Mouse (Mus musculus) heart, embryonic 11.5 days (tissue): Measurements from ENCODE around the gene Mxd1. TPM values are rescaled to one million over a fixed set of nuclear protein-coding genes. Genes with fewer than 3 reads are reported as not detected.

Source experiments
- ATAC-seq: fragments of 200-750 bp; cut with Nextera tagmentation; replicated peaks from 2 replicates; pipeline ENCODE4 v1.8.0; 2017; ENCODE audit warnings: moderate library complexity; ENCODE audit not compliant: insufficient number of reproducible peaks, low FRiP score, low TSS enrichment
- H3K27ac ChIP-seq: fragments of 300-500 bp; sonication (generic); 2 replicates; pipeline ENCODE4 v1.5.1; 2014; ENCODE audit warnings: mild to moderate bottlenecking, low read depth, low read length
- H3K27me3 ChIP-seq: fragments of 300-500 bp; sonication (generic); 2 replicates; pipeline ENCODE4 v1.6.1; 2014; ENCODE audit warnings: mild to moderate bottlenecking, low read length, mixed read lengths; ENCODE audit not compliant: control insufficient read depth, insufficient read depth
- H3K36me3 ChIP-seq: fragments of 300-500 bp; sonication (generic); 2 replicates; pipeline ENCODE4 v1.6.1; 2014; ENCODE audit warnings: mild to moderate bottlenecking, low read length, moderate library complexity, mixed read lengths; ENCODE audit not compliant: control insufficient read depth, insufficient read depth
- H3K4me1 ChIP-seq: fragments of 300-500 bp; sonication (generic); 2 replicates; pipeline ENCODE4 v1.6.1; 2014; ENCODE audit warnings: low read length; ENCODE audit not compliant: control insufficient read depth, insufficient read depth
- H3K4me2 ChIP-seq: fragments of 300-500 bp; sonication (generic); 2 replicates; pipeline ENCODE4 v1.6.1; 2014; ENCODE audit warnings: mild to moderate bottlenecking, moderate library complexity
- H3K4me3 ChIP-seq: fragments of 300-500 bp; sonication (generic); 2 replicates; pipeline ENCODE4 v1.5.1; 2014; ENCODE audit warnings: low read depth, low read length
- H3K9ac ChIP-seq: fragments of 300-500 bp; sonication (generic); 2 replicates; pipeline ENCODE4 v1.6.1; 2014; ENCODE audit warnings: mild to moderate bottlenecking, low read depth, low read length, moderate library complexity
- H3K9me3 ChIP-seq: fragments of 300-500 bp; sonication (generic); replicated peaks from 2 replicates; pipeline ENCODE4 v1.6.1; 2016; ENCODE audit warnings: low read length; ENCODE audit not compliant: control insufficient read depth
- WGBS: fragments of 180-500 bp; shearing (Covaris S2); extraction: QIAGEN DNeasy Blood & Tissue Kit; methylation state at CpG from one replicate; pipeline ENCODE4 v1.1.7; 2014; ENCODE audit not compliant: insufficient replicate concordance; 5-methylcytosine and 5-hydroxymethylcytosine counted together
- polyA plus RNA-seq: library from polyadenylated mRNA; unstranded; fragments of >200 nt; fragmentation: Nextera tagmentation; extraction: Ambion mirVana; gene quantifications from 2 replicates; pipeline ENCODE4 v1.2.1, GENCODE M21; 2014

Gene Mxd1
- polyA plus RNA-seq, 1 experiment from 2014 or later = 9.5 TPM

DNA sequence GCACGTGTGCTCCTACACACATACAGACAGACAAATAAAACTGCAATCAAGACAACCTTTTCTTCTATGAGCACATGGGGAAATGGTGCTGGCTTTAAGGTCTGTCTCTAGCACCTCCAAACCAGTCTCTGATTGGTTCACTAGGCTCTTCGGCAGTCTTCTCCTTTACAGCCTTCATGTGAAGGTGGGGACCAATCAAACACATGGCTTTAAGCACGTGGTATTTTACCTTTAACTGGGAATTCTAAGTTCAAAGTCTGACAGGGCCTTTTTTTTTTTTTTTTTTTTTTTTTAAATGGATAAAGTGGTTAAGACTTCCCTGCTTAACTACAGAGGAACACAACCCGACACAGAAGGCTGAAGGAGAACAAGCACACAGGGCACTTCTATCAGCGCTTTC is 3.9 kb downstream of the Mxd1 start:
- Histone ChIP-seq H3K27ac (no peak overlapping the region), H3K27me3 (no peaks in the 10 kb centered on the region), H3K4me2 (no peak overlapping the region), H3K4me3 (no peak overlapping the region), H3K4me1 (peaks cover 8% of the 10 kb centered on the region), H3K9ac (no peak overlapping the region), H3K9me3 (no peaks in the 10 kb centered on the region), H3K36me3 (0 out of 2 replicates have a peak, but pooled peaks cover 5% of the 10 kb centered on the region)
- 83% methylated on average over 5 of the region's 5 CpGs for WGBS
- ATAC-seq = no peak

GRCm38 (mm10) chr6:86660161-86660877 is 8.6 kb downstream of the Mxd1 start:
- Histone ChIP-seq H3K4me1 (peaks cover 5% of the 10 kb centered on the region; the same call in 1 of the 2 replicates), H3K4me3 (no peak overlapping the region), H3K36me3 (0 out of 2 replicates have a peak, but pooled peaks cover 7% of the 10 kb centered on the region), H3K9ac (no peak overlapping the region), H3K27ac (no peak overlapping the region), H3K4me2 (no peak overlapping the region), H3K27me3 (no peaks in the 10 kb centered on the region), H3K9me3 (no peaks in the 10 kb centered on the region)
- ATAC-seq = no peak
- WGBS = 65% methylated on average over 9 of the region's 9 CpGs

- Histone ChIP-seq H3K4me2 (no peak overlapping the region), H3K27me3 (no peaks in the 10 kb centered on the region), H3K9ac (no peak overlapping the region), H3K36me3 (0 out of 2 replicates have a peak, but pooled peaks cover 7% of the 10 kb centered on the region), H3K9me3 (no peaks in the 10 kb centered on the region), H3K4me3 (no peak overlapping the region), H3K4me1 (peaks cover 5% of the 10 kb centered on the region; the same call in 1 of the 2 replicates), H3K27ac (no peak overlapping the region)
- no peak for ATAC-seq
- WGBS = 81% methylated on average over 3 of the region's 3 CpGs
These were observed 10.5 kb downstream of the Mxd1 start for GRCm38 (mm10) chr6:86658501-86658900.

DNA sequence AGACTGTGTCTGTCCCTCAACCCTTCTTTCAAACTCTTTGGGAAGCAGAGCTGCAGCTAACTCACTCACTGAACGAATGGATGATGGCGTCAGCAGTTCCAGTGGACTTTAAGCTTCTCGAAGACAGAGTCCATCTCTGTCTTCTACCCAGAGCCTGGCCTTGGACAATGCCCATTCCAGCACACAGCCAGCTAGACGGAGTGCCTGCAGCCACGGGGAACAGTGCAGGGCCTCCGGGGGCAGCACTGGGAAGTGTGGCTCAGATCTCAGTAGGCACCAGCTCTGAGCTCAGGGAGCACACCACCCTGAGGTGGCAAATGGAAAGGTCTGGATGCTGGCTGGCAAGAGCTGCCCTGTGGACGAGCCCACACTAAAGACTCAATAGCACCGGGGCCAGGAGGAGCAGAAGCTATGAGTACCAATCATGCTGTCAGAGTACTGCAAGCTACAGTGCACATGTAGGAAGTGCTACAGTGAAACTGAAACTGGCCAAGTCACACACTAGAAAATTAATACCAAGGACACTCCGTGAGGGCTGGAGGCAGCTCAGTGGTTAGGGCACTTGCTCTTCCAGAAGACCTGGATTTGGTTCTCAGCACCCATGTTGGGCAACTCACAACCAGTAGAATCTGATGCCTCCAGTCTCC is 14.6 kb downstream of the Mxd1 start:
- Histone ChIP-seq H3K9me3 (no peaks in the 10 kb centered on the region), H3K27me3 (no peaks in the 10 kb centered on the region), H3K4me3 (no peak overlapping the region), H3K36me3 (peaks cover 18% of the 10 kb centered on the region), H3K4me1 (peaks cover 5% of the 10 kb centered on the region; the same call in 1 of the 2 replicates), H3K27ac (no peak overlapping the region), H3K9ac (no peak overlapping the region), H3K4me2 (no peak overlapping the region)
- WGBS = 77% methylated on average over 9 of the region's 9 CpGs
- 0 out of 2 replicates have a peak, but pooled peaks have one; percentile 31 for ATAC-seq

DNA sequence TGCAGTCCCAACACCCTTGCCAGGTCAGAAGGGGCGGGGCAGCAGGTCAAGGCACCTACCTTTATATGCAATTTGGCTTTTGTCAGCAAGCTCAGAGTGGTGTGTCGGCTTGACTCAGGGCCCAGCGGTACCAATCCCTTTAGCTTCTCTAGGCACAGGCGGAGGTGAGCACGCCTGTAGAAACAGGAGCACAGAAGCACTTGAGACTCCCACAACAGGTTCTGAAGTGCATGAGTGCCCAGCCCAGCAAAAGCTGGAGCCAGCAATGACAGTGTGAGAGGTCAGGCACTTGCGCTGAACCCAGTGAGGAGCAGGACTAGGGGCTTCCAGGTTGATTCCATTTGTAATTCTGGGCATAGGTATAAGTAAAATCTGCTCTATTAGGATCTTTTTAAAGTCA is 15.9 kb downstream of the Mxd1 start:
- Histone ChIP-seq H3K9me3 (no peaks in the 10 kb centered on the region), H3K27ac (no peak overlapping the region), H3K4me3 (no peak overlapping the region), H3K9ac (no peak overlapping the region), H3K4me1 (peaks cover 5% of the 10 kb centered on the region; the same call in 1 of the 2 replicates), H3K4me2 (no peak overlapping the region), H3K27me3 (no peaks in the 10 kb centered on the region), H3K36me3 (peaks cover 18% of the 10 kb centered on the region)
- 87% methylated on average over 6 of the region's 6 CpGs for WGBS
- no peak for ATAC-seq

GRCm38 (mm10) chr6:86646143-86646542 is 22.8 kb downstream of the Mxd1 start:
- 77% methylated on average over 7 of the region's 7 CpGs for WGBS
- Histone ChIP-seq H3K4me2 (no peak overlapping the region), H3K27me3 (no peaks in the 10 kb centered on the region), H3K9ac (no peak overlapping the region), H3K4me3 (no peak overlapping the region), H3K36me3 (peaks cover 12% of the 10 kb centered on the region), H3K4me1 (peaks cover 3% of the 10 kb centered on the region; the same call in 1 of the 2 replicates), H3K9me3 (no peaks in the 10 kb centered on the region), H3K27ac (no peak overlapping the region)
- ATAC-seq = no peak

- Histone ChIP-seq H3K27me3 (no peaks in the 10 kb centered on the region), H3K9ac (no peak overlapping the region), H3K4me3 (no peak overlapping the region), H3K4me1 (peaks cover 3% of the 10 kb centered on the region; the same call in 1 of the 2 replicates), H3K9me3 (no peaks in the 10 kb centered on the region), H3K4me2 (no peak overlapping the region), H3K27ac (no peak overlapping the region), H3K36me3 (peaks cover 7% of the 10 kb centered on the region)
- WGBS = 78% methylated on average over 4 of the region's 4 CpGs
- no peak for ATAC-seq
These were observed 23.4 kb downstream of the Mxd1 start for GRCm38 (mm10) chr6:86645551-86645950.

DNA sequence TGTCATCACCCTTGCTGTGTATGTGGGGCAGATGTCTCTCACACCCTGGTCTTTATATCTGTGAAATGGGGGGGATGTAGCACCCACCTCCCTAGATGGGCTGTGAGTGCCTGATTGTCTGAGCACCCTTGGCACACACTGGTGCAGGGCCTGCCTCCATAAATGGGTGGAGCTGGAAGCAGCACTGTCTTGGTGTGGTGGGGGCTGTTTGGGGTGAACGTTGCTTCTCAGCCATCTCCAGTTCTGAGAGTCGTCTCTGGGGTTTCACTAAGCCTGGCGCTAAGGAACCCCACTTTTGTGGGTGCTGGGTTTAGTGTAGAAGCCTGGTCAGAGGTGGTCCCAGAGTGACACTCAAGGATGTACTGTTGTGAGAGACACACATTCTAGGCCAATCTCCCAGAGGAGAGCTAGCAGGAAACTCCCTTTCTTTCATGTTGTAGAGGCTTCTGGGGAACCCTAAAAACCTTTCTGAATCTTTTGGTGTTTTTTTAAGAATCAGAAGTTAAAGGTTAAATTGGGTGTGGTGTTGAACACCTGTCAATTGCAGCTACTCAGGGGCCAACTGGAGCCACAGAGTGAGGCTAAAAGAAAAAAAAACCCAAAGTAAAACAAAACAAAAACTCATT is 24.1 kb downstream of the Mxd1 start:
- H3K9me3 ChIP-seq = no peaks in the 10 kb centered on the region
- no peak overlapping the region for H3K27ac ChIP-seq
- no peak overlapping the region for H3K4me3 ChIP-seq
- H3K27me3 ChIP-seq = no peaks in the 10 kb centered on the region
- no peak for ATAC-seq
- 64% methylated on average over 3 of the region's 3 CpGs for WGBS
- no peak overlapping the region for H3K4me2 ChIP-seq
- peaks cover under 1% of the 10 kb centered on the region; the same call in 1 of the 2 replicates for H3K36me3 ChIP-seq
- H3K4me1 ChIP-seq = peaks cover 3% of the 10 kb centered on the region; the same call in 1 of the 2 replicates
- H3K9ac ChIP-seq = no peak overlapping the region
